Mouse (Mus musculus): ENCODE data around the gene Rbm15.

Gene Rbm15

GRCm38 (mm10) chr3:107333381-107334201 is at the start of gene Rbm15:
TSS of gene Rbm15 (minus strand) at chr3:107333673.
- DNase-seq (ENCODE audit: low spot score in 2 of 2) = peak; percentile 96 to 97

- DNase-seq (ENCODE audit: low spot score in 2 of 2) = peak; percentile 22 to 48
Measured at GRCm38 (mm10) chr3:107379422-107379821, 45.9 kb upstream of the Rbm15 start.

GRCm38 (mm10) chr3:107378626-107379025 is 45.2 kb upstream of the Rbm15 start:
- no peak for DNase-seq (ENCODE audit: low spot score in 2 of 2)

- DNase-seq (ENCODE audit: low spot score in 2 of 2) = no peak
Measured at GRCm38 (mm10) chr3:107374948-107375664, 41.6 kb upstream of the Rbm15 start.

GRCm38 (mm10) chr3:107369156-107369555 is 35.7 kb upstream of the Rbm15 start:
- no peak for DNase-seq (ENCODE audit: low spot score in 2 of 2)

- DNase-seq (ENCODE audit: low spot score in 2 of 2) = no peak
Measured at GRCm38 (mm10) chr3:107367938-107368599, 34.6 kb upstream of the Rbm15 start.

- no peak for DNase-seq (ENCODE audit: low spot score in 2 of 2)
Measured at GRCm38 (mm10) chr3:107365341-107365740, 31.9 kb upstream of the Rbm15 start.

- no peak for DNase-seq (ENCODE audit: low spot score in 2 of 2)
Measured at GRCm38 (mm10) chr3:107363391-107363790, 29.9 kb upstream of the Rbm15 start.

GRCm38 (mm10) chr3:107360341-107360740 is 26.9 kb upstream of the Rbm15 start:
- DNase-seq (ENCODE audit: low spot score in 2 of 2) = no peak

- no peak for DNase-seq (ENCODE audit: low spot score in 2 of 2)
Measured at GRCm38 (mm10) chr3:107357700-107358234, 24.3 kb upstream of the Rbm15 start.

GRCm38 (mm10) chr3:107356964-107357441 is 23.5 kb upstream of the Rbm15 start:
- DNase-seq (ENCODE audit: low spot score in 2 of 2) = peak; percentile 35 to 56

GRCm38 (mm10) chr3:107355618-107356260 is 22.3 kb upstream of the Rbm15 start:
- no peak for DNase-seq (ENCODE audit: low spot score in 2 of 2)

- no peak for DNase-seq (ENCODE audit: low spot score in 2 of 2)
Measured at GRCm38 (mm10) chr3:107351706-107352105, 18.2 kb upstream of the Rbm15 start.

GRCm38 (mm10) chr3:107349006-107349405 is 15.5 kb upstream of the Rbm15 start:
- DNase-seq (ENCODE audit: low spot score in 2 of 2) = no peak

- no peak for DNase-seq (ENCODE audit: low spot score in 2 of 2)
Measured at GRCm38 (mm10) chr3:107345033-107345725, 11.7 kb upstream of the Rbm15 start.

GRCm38 (mm10) chr3:107343971-107344370 is 10.5 kb upstream of the Rbm15 start:
- no peak for DNase-seq (ENCODE audit: low spot score in 2 of 2)

- no peak for DNase-seq (ENCODE audit: low spot score in 2 of 2)
Measured at GRCm38 (mm10) chr3:107334202-107334934, 895 bp upstream of the Rbm15 start.

GRCm38 (mm10) chr3:107332960-107333380 is 503 bp downstream of the Rbm15 start:
- DNase-seq (ENCODE audit: low spot score in 2 of 2) = peak; percentile 96

- peak; percentile 60 to 74 for DNase-seq (ENCODE audit: low spot score in 2 of 2)
Measured at GRCm38 (mm10) chr3:107332127-107332959, 1.1 kb downstream of the Rbm15 start.
